Mouse (Mus musculus) bone marrow, adult 2 months (tissue): Measurements from ENCODE around the gene Pxmp4. TPM values are rescaled to one million over a fixed set of nuclear protein-coding genes. Genes with fewer than 3 reads are reported as not detected.

Experiments used
- H3K27ac ChIP-seq: fragments of 200-500 bp; 2 replicates; pipeline ENCODE4 v1.5.1; 2012; ENCODE audit warnings: low read depth, mild to moderate bottlenecking, control low read depth, inconsistent platforms, low read length; ENCODE audit not compliant: control insufficient read depth, poor library complexity, insufficient read depth
- H3K4me1 ChIP-seq: fragments of 200-500 bp; 2 replicates; pipeline ENCODE4 v1.6.1; 2011; ENCODE audit warnings: low read length; ENCODE audit not compliant: control insufficient read depth, insufficient read depth
- H3K4me3 ChIP-seq: fragments of 200-500 bp; replicated peaks from 2 replicates; pipeline ENCODE3; 2011; ENCODE audit warnings: mild to moderate bottlenecking, low read depth, low read length, control low read depth; ENCODE audit not compliant: control insufficient read depth
- CTCF ChIP-seq: fragments of 200-500 bp; IDR thresholded peaks from 2 replicates; pipeline ENCODE4 v1.5.1; 2011; ENCODE audit warnings: low read length, control low read depth; ENCODE audit not compliant: control insufficient read depth, insufficient read depth
- POLR2A ChIP-seq: fragments of 200-500 bp; IDR thresholded peaks from 2 replicates; pipeline ENCODE4 v1.6.1; 2011; ENCODE audit warnings: low read depth, mild to moderate bottlenecking, control low read depth, low read length, borderline replicate concordance; ENCODE audit not compliant: control insufficient read depth
- whole genome bisulfite sequencing: fragments of 180-500 bp; shearing (Covaris S2); methylation state at CpG from one replicate; pipeline ENCODE4 v1.1.7; 2018; 5-methylcytosine and 5-hydroxymethylcytosine counted together
- polyA plus RNA-seq: library from polyadenylated mRNA; stranded (reverse); fragments of >200 nt; gene quantifications from 2 replicates; pipeline ENCODE4 v1.2.4, GENCODE M21; 2011; ENCODE audit warnings: low replicate concordance; ENCODE audit not compliant: missing spikeins, insufficient read depth, insufficient read length

The Pxmp4 gene
- polyA plus RNA-seq, 1 experiment = 11.3 TPM

GRCm38 (mm10) chr2:154639115-154639514, 35.6 kb upstream of the Pxmp4 start:
- no peak overlapping the region for H3K27ac ChIP-seq
- H3K4me3 ChIP-seq = no peak overlapping the region
- TF ChIP-seq POLR2A = no peak
- TF ChIP-seq CTCF = no peak
- H3K4me1 ChIP-seq = no peaks in the 10 kb centered on the region; the same call in 1 of the 2 replicates
- 92% methylated on average over 4 of the region's 4 CpGs for WGBS

DNA sequence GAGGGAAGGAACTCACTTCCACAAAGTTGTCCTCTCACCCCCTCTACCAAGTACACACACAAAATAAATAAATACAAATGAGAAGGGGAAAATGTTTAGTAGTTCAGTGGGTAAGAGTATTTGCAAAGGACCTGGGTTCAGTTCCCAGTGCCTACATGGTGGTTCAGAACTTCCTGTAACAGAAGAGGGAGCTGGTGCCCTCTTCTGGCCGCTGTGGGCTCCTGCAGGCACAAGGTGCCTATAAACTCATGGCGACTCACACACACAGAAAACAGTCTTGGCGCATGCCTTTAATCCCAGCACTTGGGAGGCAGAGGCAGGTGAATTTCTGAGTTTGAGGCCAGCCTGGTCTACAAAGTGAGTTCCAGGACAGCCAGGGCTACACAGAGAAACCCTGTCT, 35.0 kb upstream of the Pxmp4 start:
- Histone ChIP-seq H3K27ac (no peak overlapping the region), H3K4me1 (peaks cover 3% of the 10 kb centered on the region; the same call in 1 of the 2 replicates), H3K4me3 (no peak overlapping the region)
- TF ChIP-seq CTCF = no peak; the same call in 1 of the 2 replicates
- no peak for TF ChIP-seq POLR2A
- WGBS = 95% methylated on average over 3 of the region's 3 CpGs

- WGBS = 93% methylated on average over 2 of the region's 2 CpGs
- Histone ChIP-seq H3K4me1 (peaks cover 3% of the 10 kb centered on the region; the same call in 1 of the 2 replicates), H3K4me3 (no peak overlapping the region), H3K27ac (no peak overlapping the region)
- TF ChIP-seq CTCF (no peak), POLR2A (no peak)
These were observed 32.3 kb upstream of the Pxmp4 start for GRCm38 (mm10) chr2:154635826-154636225.

DNA sequence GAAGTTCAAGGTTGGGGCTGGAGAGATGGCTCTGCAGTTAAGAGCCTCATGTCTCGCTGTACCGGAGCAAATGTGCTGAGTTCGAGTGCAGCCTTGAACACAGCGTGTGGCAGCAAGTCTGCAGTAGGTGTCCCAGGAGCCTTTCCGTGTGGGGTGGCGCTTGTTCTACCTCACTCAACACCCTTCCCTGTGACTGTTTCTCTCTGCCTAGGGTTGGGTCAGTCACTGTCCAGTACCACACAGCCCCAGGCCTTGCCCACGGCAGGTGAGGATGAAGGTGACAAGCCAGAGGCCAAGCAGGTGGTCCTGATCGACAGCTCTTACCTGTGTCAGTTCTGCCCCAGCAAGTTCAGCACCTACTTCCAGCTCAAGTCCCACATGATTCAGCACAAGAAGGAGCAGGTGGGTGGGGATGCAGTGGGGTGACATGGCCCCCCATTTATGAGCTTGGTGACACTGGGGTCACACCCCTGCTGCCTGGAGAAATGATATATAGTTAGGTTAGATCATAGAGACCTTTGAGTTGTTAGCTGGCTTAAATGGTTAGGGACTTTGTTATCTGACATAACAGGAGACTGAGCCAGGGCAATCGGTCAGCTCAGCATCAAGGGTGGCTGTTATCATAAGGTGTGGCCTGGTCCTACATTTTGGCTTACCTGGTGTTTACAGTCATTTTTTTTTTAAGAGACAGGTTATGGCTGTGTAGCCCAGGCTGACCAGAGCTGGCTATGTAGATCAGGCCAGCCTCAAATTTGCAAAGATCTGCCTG, 30.6 kb upstream of the Pxmp4 start:
- Histone ChIP-seq H3K27ac (peak overlapping the region; percentile 68), H3K4me3 (peak overlapping the region; percentile 4)

GRCm38 (mm10) chr2:154633039-154633742, 29.7 kb upstream of the Pxmp4 start:
- Histone ChIP-seq H3K4me3 (peak overlapping the region; percentile 53), H3K27ac (peak overlapping the region; percentile 79), H3K4me1 (peaks cover 3% of the 10 kb centered on the region; the same call in 1 of the 2 replicates)
- TF ChIP-seq CTCF = no peak
- TF ChIP-seq POLR2A = no peak
- 91% methylated on average over 5 of the region's 5 CpGs for WGBS

More for the DNA sequence above, 30.6 kb upstream of the Pxmp4 start:
- H3K4me1 ChIP-seq = peaks cover 3% of the 10 kb centered on the region; the same call in 1 of the 2 replicates
- TF ChIP-seq POLR2A = no peak
- peak; percentile 3; the same call in 1 of the 2 replicates for TF ChIP-seq CTCF
- WGBS = 86% methylated on average over 9 of the region's 9 CpGs

DNA sequence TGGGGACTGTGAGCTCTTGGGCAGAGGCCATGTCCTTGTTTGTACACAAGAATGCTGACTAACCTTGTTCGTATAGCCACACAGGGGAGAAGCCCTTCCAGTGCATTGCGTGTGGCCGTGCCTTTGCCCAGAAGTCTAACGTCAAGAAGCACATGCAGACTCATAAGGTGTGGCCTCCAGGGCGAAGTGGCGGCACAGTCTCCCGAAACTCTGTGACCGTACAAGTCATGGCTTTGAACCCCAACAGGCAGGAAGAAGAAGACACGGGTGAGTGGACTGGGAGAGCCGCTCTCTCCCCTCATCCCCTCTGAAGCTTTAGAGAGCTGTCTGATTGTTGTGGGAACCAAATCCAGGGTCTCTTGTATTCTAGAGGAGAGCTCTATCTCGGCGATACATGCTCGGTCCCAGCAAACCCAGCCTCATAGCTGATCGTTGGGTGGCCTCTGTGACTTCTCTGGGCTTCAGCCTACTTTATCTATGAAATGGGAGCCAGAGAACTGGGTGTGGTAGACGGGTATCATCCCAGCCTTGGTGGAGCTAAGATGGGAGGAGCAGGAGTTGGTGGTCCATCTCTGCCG, 28.8 kb upstream of the Pxmp4 start:
- Histone ChIP-seq H3K4me1 (peaks cover 3% of the 10 kb centered on the region; the same call in 1 of the 2 replicates), H3K27ac (peak overlapping the region; percentile 90), H3K4me3 (peak overlapping the region; percentile 52)
- WGBS = 59% methylated on average over 16 of the region's 16 CpGs
- TF ChIP-seq POLR2A (peak; percentile 54; the same call in 1 of the 2 replicates), CTCF (no peak)

GRCm38 (mm10) chr2:154630531-154630930, 27.0 kb upstream of the Pxmp4 start:
- WGBS = 80% methylated on average over 5 of the region's 5 CpGs
- Histone ChIP-seq H3K27ac (no peak overlapping the region), H3K4me3 (peak overlapping the region; percentile 37), H3K4me1 (peaks cover 3% of the 10 kb centered on the region; the same call in 1 of the 2 replicates)
- TF ChIP-seq CTCF (no peak), POLR2A (no peak)

DNA sequence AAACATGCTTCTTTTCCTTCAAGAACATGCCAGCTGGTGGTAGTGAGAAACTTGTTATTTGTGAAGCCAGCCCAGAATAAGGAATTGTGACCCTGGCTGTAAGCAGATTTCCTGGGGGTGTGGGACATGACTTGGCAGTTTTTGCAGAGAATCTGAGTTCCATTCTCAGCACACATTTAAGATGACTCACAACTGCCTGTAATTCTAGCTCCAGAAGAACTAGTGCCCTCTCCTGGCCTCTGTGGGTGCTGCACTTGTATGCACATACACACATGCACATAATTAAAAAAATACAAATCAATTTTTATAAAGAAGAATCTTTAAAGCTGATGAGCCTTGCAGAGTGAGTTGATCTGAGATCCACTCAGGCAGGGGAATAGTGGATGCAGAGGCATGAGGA, 20.6 kb upstream of the Pxmp4 start:
- Histone ChIP-seq H3K4me1 (no peaks in the 10 kb centered on the region), H3K4me3 (no peak overlapping the region), H3K27ac (no peak overlapping the region)
- TF ChIP-seq CTCF (no peak), POLR2A (no peak)
